Comparison of ENCODE assay signal across 9 mouse cellular contexts in genomic region chr1:93826540-93826835, GRCm38 (mm10). TPM values are rescaled to one million over a fixed set of nuclear protein-coding genes. Genes with fewer than 3 reads are reported as not detected.
DNase-seq lines count a peak whose midpoint lies in the region; ATAC-seq and TF ChIP-seq lines count a peak whose summit lies in the region.
"Had no signal": no experiment of that assay in that cellular context is flagged by ENCODE, and none has a peak within 500 bp of the region (broad histone marks: within the 10 kb centered on the region; RNA-seq: fewer than 3 reads in every experiment).

No protein-coding gene starts in this region.

- no peaks in the 10 kb centered on the region for H3K9me3 ChIP-seq in hindbrain, embryonic 10.5 days
- H3K9me3 ChIP-seq in hindbrain, embryonic 11.5 days (ENCODE audit: control insufficient read depth, low read length), result no peaks in the 10 kb centered on the region
- H3K9me3 ChIP-seq in embryonic facial prominence, embryonic 12.5 days, result no peaks in the 10 kb centered on the region
- no peaks in the 10 kb centered on the region for H3K9me3 ChIP-seq in forebrain, postnatal 0 days (ENCODE audit: low read length)
- H3K9me3 ChIP-seq in liver, postnatal 0 days (ENCODE audit: low read length), result no peaks in the 10 kb centered on the region

- no peak for ATAC-seq in hindbrain, embryonic 11.5 days (ENCODE audit: low FRiP score)
- no peak for ATAC-seq in embryonic facial prominence, embryonic 12.5 days (ENCODE audit: insufficient number of reproducible peaks, insufficient read depth, low FRiP score, low TSS enrichment)
- ATAC-seq in forebrain, postnatal 0 days, result no peak
- no peak for ATAC-seq in liver, postnatal 0 days
- ATAC-seq: Patski had no signal

- no peak overlapping the region for H3K9ac ChIP-seq in hindbrain, embryonic 11.5 days (ENCODE audit: low read depth, low read length)
- H3K9ac ChIP-seq in embryonic facial prominence, embryonic 12.5 days, result no peak overlapping the region
- H3K9ac ChIP-seq in forebrain, postnatal 0 days, result no peak overlapping the region
- no peak overlapping the region for H3K9ac ChIP-seq in liver, postnatal 0 days (replicated peaks)

- H3K4me3 ChIP-seq in hindbrain, embryonic 10.5 days, result peak overlapping the region; percentile 60; the same call in 1 of the 2 replicates
- no peak overlapping the region for H3K4me3 ChIP-seq in hindbrain, embryonic 11.5 days (ENCODE audit: low read depth, low read length)
- 0 out of 2 replicates have a peak overlapping the region, but pooled peaks have one; percentile 56 for H3K4me3 ChIP-seq in embryonic facial prominence, embryonic 12.5 days
- no peak overlapping the region for H3K4me3 ChIP-seq in forebrain, postnatal 0 days (ENCODE audit: low read depth, low read length)
- H3K4me3 ChIP-seq in liver, postnatal 0 days (ENCODE audit: low read depth, low read length), result no peak overlapping the region

- peak overlapping the region; percentile 90; the same call in 1 of the 2 replicates for H3K27ac ChIP-seq in hindbrain, embryonic 10.5 days
- H3K27ac ChIP-seq in hindbrain, embryonic 11.5 days (ENCODE audit: low read depth, low read length), result no peak overlapping the region
- H3K27ac ChIP-seq in embryonic facial prominence, embryonic 12.5 days, result no peak overlapping the region
- no peak overlapping the region for H3K27ac ChIP-seq in forebrain, postnatal 0 days (ENCODE audit: low read depth, low read length)
- H3K27ac ChIP-seq in liver, postnatal 0 days (ENCODE audit: low read depth), result 0 out of 2 replicates have a peak overlapping the region, but pooled peaks have one; percentile 99

- TF ChIP-seq CTCF in forebrain, postnatal 0 days (IDR thresholded peaks at IDR 0.05; ENCODE audit: low read depth), result no peak
- TF ChIP-seq CTCF in liver, postnatal 0 days (IDR thresholded peaks at IDR 0.05; ENCODE audit: low read depth), result no peak

- no peak for DNase-seq in hindbrain, embryonic 10.5 days (ENCODE audit: low spot score)
- DNase-seq in hindbrain, embryonic 11.5 days (ENCODE audit: low spot score), result no peak
- DNase-seq in forebrain, postnatal 0 days, result no peak
- DNase-seq in liver, postnatal 0 days, result no peak
- no peak for DNase-seq in gastrocnemius, adult 8-10 months (ENCODE audit: low spot score in 2 of 2)
- DNase-seq in embryo, embryonic 10.5 days (ENCODE audit: low spot score), result no peak
- no peak for DNase-seq in right cerebral cortex, adult 18-20 months

- no peak for TF ChIP-seq EP300 in liver, postnatal 0 days (IDR thresholded peaks at IDR 0.05; ENCODE audit: low read depth)

- peaks cover 16% of the 10 kb centered on the region for H3K4me1 ChIP-seq in hindbrain, embryonic 10.5 days (replicated peaks)
- no peaks in the 10 kb centered on the region; the same call in 1 of the 2 replicates for H3K4me1 ChIP-seq in hindbrain, embryonic 11.5 days (replicated peaks; ENCODE audit: control insufficient read depth, insufficient read depth, low read length)
- H3K4me1 ChIP-seq in embryonic facial prominence, embryonic 12.5 days, result peaks cover 11% of the 10 kb centered on the region
- peaks cover 13% of the 10 kb centered on the region; the same call in 1 of the 2 replicates for H3K4me1 ChIP-seq in forebrain, postnatal 0 days (ENCODE audit: insufficient read depth)
- H3K4me1 ChIP-seq in liver, postnatal 0 days (ENCODE audit: insufficient read depth), result peaks cover 20% of the 10 kb centered on the region

- H3K36me3 ChIP-seq in hindbrain, embryonic 10.5 days, result peaks cover 9% of the 10 kb centered on the region
- no peaks in the 10 kb centered on the region for H3K36me3 ChIP-seq in hindbrain, embryonic 11.5 days (ENCODE audit: control insufficient read depth, insufficient read depth, low read length)
- 0 out of 2 replicates have a peak, but pooled peaks cover 5% of the 10 kb centered on the region for H3K36me3 ChIP-seq in embryonic facial prominence, embryonic 12.5 days
- H3K36me3 ChIP-seq in forebrain, postnatal 0 days (ENCODE audit: insufficient read depth), result peaks cover 2% of the 10 kb centered on the region
- H3K36me3 ChIP-seq in liver, postnatal 0 days (replicated peaks; ENCODE audit: insufficient read depth, low read length), result peaks cover 2% of the 10 kb centered on the region

- WGBS in hindbrain, embryonic 10.5 days, result 95% methylated on average over 9 of the region's 9 CpGs
- 96% methylated on average over 9 of the region's 9 CpGs for WGBS in hindbrain, embryonic 11.5 days
- WGBS in embryonic facial prominence, embryonic 12.5 days, result 92% methylated on average over 9 of the region's 9 CpGs
- WGBS in forebrain, postnatal 0 days, result 97% methylated on average over 9 of the region's 9 CpGs
- 90% methylated on average over 9 of the region's 9 CpGs for WGBS in liver, postnatal 0 days (ENCODE audit: insufficient replicate concordance)

- H3K27me3 ChIP-seq in hindbrain, embryonic 10.5 days (ENCODE audit: insufficient read depth, poor library complexity, severe bottlenecking), result no peaks in the 10 kb centered on the region
- no peaks in the 10 kb centered on the region for H3K27me3 ChIP-seq in hindbrain, embryonic 11.5 days (ENCODE audit: control insufficient read depth, insufficient read depth, low read length)
- H3K27me3 ChIP-seq in embryonic facial prominence, embryonic 12.5 days, result no peaks in the 10 kb centered on the region
- H3K27me3 ChIP-seq in forebrain, postnatal 0 days (ENCODE audit: insufficient read depth, low read length), result no peaks in the 10 kb centered on the region
- H3K27me3 ChIP-seq in liver, postnatal 0 days (ENCODE audit: insufficient read depth, low read length), result no peaks in the 10 kb centered on the region
- H3K27me3 ChIP-seq: Patski had no signal

- H3K4me2 ChIP-seq in hindbrain, embryonic 11.5 days (replicated peaks; ENCODE audit: low read depth, low read length), result no peak overlapping the region; the same call in 1 of the 2 replicates
- peak overlapping the region; percentile 76 for H3K4me2 ChIP-seq in embryonic facial prominence, embryonic 12.5 days (replicated peaks)
- H3K4me2 ChIP-seq in forebrain, postnatal 0 days (ENCODE audit: low read depth), result peak overlapping the region; percentile 86; the same call in 1 of the 2 replicates
- H3K4me2 ChIP-seq in liver, postnatal 0 days (ENCODE audit: low read depth, low read length), result peak overlapping the region; percentile 84

RNA-seq across cellular contexts. Expression of gene D2hgdh, which starts 1.8 kb away (rescaled TPM):
- polyA plus RNA-seq in hindbrain, embryonic 10.5 days (2016; fragmentation: Nextera tagmentation; extraction: Ambion mirVana), result 16.1 and 16.4 TPM in 2 replicates
- 9.5 and 11.9 TPM in 2 replicates for polyA plus RNA-seq in hindbrain, embryonic 11.5 days (2014; fragmentation: Nextera tagmentation; extraction: Ambion mirVana)
- polyA plus RNA-seq in embryonic facial prominence, embryonic 12.5 days (2016; fragmentation: Nextera tagmentation; extraction: Ambion mirVana), result 17.2 and 17.3 TPM in 2 replicates
- 13.4 and 13.5 TPM in 2 replicates for total RNA-seq in forebrain, postnatal 0 days (2014; rRNA removed)
- 7.4 and 11.2 TPM in 2 replicates for polyA plus RNA-seq in forebrain, postnatal 0 days (2015; fragmentation: Nextera tagmentation; extraction: Ambion mirVana)
- polyA plus RNA-seq in liver, postnatal 0 days (2015; fragmentation: Nextera tagmentation; extraction: Ambion mirVana), result 4.3 and 5.7 TPM in 2 replicates
- 10 to 100 TPM; 22.7 to 25.0 (median 24.4) TPM for total RNA-seq in gastrocnemius, adult 8-10 months (2022)

RNA-seq across cellular contexts. Expression of gene Ing5, which starts 22.7 kb away (rescaled TPM):
- polyA plus RNA-seq in hindbrain, embryonic 10.5 days (2016; fragmentation: Nextera tagmentation; extraction: Ambion mirVana), result 17.4 and 24.4 TPM in 2 replicates
- polyA plus RNA-seq in hindbrain, embryonic 11.5 days (2014; fragmentation: Nextera tagmentation; extraction: Ambion mirVana), result 14.7 and 15.0 TPM in 2 replicates
- 18.2 and 20.9 TPM in 2 replicates for polyA plus RNA-seq in embryonic facial prominence, embryonic 12.5 days (2016; fragmentation: Nextera tagmentation; extraction: Ambion mirVana)
- total RNA-seq in forebrain, postnatal 0 days (2014; rRNA removed), result 9.3 and 12.9 TPM in 2 replicates
- 4.4 and 5.4 TPM in 2 replicates for polyA plus RNA-seq in forebrain, postnatal 0 days (2015; fragmentation: Nextera tagmentation; extraction: Ambion mirVana)
- 4.6 and 5.7 TPM in 2 replicates for polyA plus RNA-seq in liver, postnatal 0 days (2015; fragmentation: Nextera tagmentation; extraction: Ambion mirVana)
- total RNA-seq in gastrocnemius, adult 8-10 months (2022), result 1 to 10 TPM; 3.7 to 6.6 (median 4.0) TPM

RNA-seq across cellular contexts. Expression of gene Dtymk, which starts 24.8 kb away (rescaled TPM):
- 228 and 263 TPM in 2 replicates for polyA plus RNA-seq in hindbrain, embryonic 10.5 days (2016; fragmentation: Nextera tagmentation; extraction: Ambion mirVana)
- polyA plus RNA-seq in hindbrain, embryonic 11.5 days (2014; fragmentation: Nextera tagmentation; extraction: Ambion mirVana), result 221 and 230 TPM in 2 replicates
- 272 and 277 TPM in 2 replicates for polyA plus RNA-seq in embryonic facial prominence, embryonic 12.5 days (2016; fragmentation: Nextera tagmentation; extraction: Ambion mirVana)
- total RNA-seq in forebrain, postnatal 0 days (2014; rRNA removed), result 90.9 and 97.1 TPM in 2 replicates
- polyA plus RNA-seq in forebrain, postnatal 0 days (2015; fragmentation: Nextera tagmentation; extraction: Ambion mirVana), result 123 and 138 TPM in 2 replicates
- 73.3 and 78.9 TPM in 2 replicates for polyA plus RNA-seq in liver, postnatal 0 days (2015; fragmentation: Nextera tagmentation; extraction: Ambion mirVana)
- 10 to 100 TPM; 14.8 to 17.3 (median 16.1) TPM for total RNA-seq in gastrocnemius, adult 8-10 months (2022)

RNA-seq across cellular contexts. Expression of gene Gal3st2, which starts 34.6 kb away (rescaled TPM):
- polyA plus RNA-seq in hindbrain, embryonic 10.5 days (2016; fragmentation: Nextera tagmentation; extraction: Ambion mirVana), result not detected in 2 replicates
- polyA plus RNA-seq in hindbrain, embryonic 11.5 days (2014; fragmentation: Nextera tagmentation; extraction: Ambion mirVana), result not detected in 2 replicates
- polyA plus RNA-seq in embryonic facial prominence, embryonic 12.5 days (2016; fragmentation: Nextera tagmentation; extraction: Ambion mirVana), result 0.06 TPM in 1 of 2 replicates, not detected in the other
- 0.23 TPM in 1 of 2 replicates, not detected in the other for total RNA-seq in forebrain, postnatal 0 days (2014; rRNA removed)
- polyA plus RNA-seq in forebrain, postnatal 0 days (2015; fragmentation: Nextera tagmentation; extraction: Ambion mirVana), result not detected in 2 replicates
- 0.06 TPM in 1 of 2 replicates, not detected in the other for polyA plus RNA-seq in liver, postnatal 0 days (2015; fragmentation: Nextera tagmentation; extraction: Ambion mirVana)
- total RNA-seq in gastrocnemius, adult 8-10 months (2022), result not detected
- polyA plus RNA-seq: Patski had no signal

Comparison
In these comparisons a context has a peak if more than half of its experiments do, and no peak if none do; other contexts are left out.
1. H3K27ac ChIP-seq: peak in hindbrain, embryonic 10.5 days (single experiment) and liver, postnatal 0 days (single experiment); none in hindbrain, embryonic 11.5 days (single experiment), embryonic facial prominence, embryonic 12.5 days (single experiment) and forebrain, postnatal 0 days (single experiment).
2. H3K4me3 ChIP-seq: peak in hindbrain, embryonic 10.5 days (single experiment) and embryonic facial prominence, embryonic 12.5 days (single experiment); none in hindbrain, embryonic 11.5 days (single experiment), forebrain, postnatal 0 days (single experiment) and liver, postnatal 0 days (single experiment).